Mouse (Mus musculus): ENCODE measurements around the gene Baz2b. TPM values are rescaled to one million over a fixed set of nuclear protein-coding genes. Genes with fewer than 3 reads are reported as not detected.

Gene Baz2b
- total RNA-seq, 2 experiments from 2014 or later = 23.4 to 27.8 TPM

DNA sequence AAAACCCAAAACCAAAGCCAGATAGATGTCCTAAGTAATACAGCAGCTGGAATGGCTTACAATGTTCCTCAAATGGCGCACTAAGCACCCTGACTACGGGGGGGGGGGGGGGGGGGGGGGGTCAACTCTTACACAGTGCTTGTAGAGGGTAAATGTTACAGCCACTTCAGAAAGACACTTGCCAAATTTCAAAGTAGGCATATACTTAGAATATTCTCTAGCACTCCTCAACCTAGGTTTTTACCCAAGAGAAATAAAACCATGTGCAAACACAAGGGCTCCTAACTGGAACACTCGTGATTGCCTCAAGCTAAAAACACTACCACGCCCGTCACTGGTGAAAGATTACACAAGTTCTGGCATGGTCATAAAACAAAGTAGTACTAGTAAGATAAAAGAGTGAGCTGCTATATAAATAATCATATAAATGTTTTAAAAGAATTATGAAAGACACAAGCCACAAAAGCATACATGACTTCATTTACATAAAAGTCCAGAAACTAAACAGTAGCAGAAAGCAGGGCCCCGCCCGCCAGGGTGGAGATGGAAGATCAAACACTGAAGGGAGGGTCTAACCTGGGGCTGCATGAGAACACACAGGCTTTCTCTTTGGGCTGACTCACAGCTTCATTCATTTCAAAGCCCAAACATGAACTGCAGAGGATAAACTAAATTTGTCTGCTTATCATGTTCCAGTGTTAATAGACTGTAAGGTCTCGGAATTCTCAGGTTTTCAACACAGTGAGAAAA is 212.0 kb downstream of the Baz2b start:
- DNase-seq = no peak

DNA sequence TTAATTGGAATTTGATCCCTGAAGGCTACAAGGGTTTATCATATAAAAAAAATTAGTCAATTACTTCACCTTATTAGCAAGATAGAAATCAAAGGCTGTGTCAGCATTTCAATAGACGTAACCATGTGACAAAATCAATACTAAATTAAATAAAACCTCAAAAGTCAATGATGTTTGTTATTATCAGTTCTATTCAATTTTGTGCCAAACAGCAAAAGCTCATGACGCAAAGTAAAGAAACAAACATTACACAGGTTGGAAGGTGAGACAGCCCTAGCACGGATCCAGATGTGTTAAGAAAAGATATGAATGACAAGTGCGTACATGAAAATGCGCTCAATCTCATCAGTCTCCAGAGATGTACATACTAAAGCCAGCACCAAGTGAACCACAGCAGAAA is 212.7 kb downstream of the Baz2b start:
- DNase-seq = no peak

DNA sequence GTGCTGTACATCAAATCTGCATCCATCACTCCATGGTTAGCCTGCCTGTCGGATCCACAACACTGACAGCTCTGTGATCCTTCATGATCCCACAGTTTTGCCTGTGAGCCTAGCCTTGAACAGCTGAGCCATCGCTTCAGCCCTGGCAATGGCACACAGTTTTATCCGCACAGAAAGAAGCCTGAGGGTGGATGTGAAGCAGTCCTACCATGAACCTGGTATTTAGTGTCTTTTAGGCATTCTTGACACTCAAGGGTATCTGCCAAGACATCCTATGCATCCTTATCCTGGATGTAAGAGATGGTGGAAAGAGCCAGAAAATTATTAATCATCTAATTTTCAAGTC is 216.5 kb downstream of the Baz2b start:
- DNase-seq = no peak

DNA sequence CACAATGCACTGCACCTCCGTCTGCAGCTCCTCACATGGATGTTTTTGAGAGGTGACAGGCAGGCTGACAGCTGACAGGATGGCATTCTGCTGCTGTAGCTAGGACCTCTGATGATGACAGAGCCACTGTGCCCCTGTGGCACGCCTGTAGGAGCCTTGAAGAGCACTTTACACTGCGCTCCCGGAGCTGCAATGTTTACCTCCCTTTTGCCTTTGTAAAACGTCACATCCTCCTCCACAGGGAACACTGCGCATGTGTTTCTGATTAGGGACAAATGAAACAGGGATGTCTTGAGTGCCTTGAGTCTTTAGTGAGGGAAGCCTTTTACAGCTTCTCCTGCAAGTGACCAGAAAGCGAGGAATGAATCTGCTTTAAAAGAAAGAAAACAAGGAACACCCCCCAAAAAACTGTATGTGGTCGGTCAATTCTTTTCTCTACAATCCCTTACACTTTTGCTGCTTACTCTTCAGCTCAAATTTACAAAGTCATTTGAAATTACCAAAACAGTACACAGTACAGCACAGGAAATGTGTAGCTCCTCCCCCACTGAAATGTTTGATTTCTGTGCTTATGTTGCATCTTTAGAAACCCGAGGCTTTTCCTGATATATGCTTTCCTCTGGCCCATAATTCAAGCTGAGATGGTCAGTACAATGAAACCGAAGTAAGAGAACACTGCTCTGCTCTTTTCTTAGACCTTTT is 217.0 kb downstream of the Baz2b start:
- no peak for DNase-seq

DNA sequence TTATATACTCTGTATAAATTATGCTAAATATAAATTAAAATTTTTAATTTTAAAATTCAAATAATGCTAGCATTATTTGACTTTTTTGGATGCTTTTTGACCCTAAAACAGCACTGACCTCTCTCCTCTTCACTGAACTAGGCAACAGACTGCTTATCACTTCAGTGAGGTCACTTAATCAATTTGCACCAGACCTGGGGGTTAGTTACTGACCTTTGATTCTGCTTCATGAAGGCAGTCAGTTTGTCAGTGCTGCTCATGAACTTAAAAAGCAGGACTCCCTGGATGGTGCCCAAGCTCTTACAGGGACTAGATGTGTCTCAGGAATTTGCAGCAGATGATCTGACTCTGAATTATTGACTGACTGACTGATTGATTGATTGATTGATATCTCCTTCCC is 217.9 kb downstream of the Baz2b start:
- no peak for DNase-seq

DNA sequence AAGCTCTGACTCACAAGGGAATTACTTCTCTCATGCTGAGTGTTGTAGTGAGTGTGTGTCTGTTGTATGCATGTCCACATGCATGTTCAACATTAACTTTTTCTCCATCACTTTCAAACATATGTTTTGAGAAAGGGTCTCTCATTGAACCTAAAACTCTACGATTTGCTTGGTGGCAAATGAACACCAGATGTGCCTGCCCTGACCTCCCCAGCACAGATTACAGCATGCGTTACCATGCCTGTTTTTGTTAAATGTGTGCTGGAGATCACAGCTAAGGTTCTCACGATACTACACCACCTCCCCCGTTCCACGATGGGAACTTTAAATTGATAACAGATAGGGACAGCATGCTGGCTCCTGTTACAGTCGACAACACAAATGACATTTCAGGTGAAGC is 222.1 kb downstream of the Baz2b start:
- DNase-seq = no peak

DNA sequence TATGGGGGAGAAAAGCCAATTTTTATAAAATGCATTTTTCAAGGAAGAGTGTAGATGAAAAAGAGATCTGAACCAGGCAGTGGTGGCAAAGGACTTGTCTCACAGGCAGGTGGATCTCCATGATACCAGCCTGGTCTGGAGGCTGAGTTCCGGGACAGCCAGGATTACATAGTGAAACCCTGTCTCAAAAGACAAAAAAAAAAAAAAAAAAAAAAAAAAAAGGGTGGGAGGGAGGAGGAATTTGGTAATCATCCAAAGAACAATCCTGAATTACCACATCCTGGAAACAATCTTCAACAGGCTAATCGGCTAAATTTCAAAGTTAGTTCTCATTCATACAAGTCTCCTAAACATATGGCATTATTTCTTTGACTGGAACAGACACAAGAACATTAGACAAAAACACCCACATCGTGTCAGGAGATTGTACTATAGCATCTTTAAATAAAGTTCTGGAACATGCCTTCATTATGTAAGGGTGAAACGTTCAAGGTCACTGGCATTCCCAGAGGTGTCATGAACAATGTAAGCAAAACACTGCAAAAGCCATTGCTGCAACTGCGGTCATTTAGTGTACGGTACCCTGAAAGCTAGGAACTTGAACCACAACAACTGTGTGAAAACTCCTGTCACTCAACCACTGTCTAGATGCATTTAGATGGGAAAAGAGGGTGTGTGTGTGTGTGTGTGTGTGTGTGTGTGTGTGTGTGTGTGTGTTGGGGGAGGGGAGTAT is 230.0 kb downstream of the Baz2b start:
- no peak for DNase-seq

DNA sequence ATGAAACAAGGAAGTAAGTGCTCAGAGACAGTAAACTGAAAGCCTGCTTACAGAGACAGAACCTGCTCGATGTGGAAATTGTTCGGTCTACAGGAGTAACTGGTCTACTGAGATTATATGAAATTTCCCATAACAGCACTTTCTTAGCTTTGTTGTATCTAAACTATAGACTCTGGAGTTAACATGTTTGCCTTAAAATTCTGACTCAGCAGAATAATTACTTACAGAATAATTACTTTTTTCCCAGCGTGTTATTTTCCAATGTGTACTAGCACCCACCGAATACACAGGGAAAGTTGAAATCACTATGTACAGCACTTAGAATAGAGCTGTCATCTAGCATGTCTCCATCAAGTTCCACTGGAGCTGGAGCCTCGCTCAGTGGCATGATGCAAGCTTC is 233.0 kb downstream of the Baz2b start:
- DNase-seq = no peak

DNA sequence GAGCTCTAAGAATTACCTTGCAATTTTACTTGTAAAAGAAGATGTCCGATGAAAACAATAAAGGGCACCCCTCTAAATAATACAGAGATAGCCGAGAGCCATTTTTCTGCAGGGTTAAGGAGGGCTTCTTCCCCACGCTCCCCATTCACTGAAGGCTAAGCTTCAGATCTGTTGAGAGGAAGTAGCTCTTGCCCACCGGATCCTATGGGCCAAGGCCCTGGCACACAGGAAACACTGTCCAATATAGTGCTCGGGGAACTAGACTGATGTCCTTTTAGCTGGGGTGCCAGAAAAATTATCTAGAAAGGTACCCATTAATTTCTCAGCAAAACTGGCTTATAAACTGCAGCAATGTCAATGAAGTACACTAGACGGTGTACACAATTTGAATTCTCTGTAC is 233.9 kb downstream of the Baz2b start:
- no peak for DNase-seq

DNA sequence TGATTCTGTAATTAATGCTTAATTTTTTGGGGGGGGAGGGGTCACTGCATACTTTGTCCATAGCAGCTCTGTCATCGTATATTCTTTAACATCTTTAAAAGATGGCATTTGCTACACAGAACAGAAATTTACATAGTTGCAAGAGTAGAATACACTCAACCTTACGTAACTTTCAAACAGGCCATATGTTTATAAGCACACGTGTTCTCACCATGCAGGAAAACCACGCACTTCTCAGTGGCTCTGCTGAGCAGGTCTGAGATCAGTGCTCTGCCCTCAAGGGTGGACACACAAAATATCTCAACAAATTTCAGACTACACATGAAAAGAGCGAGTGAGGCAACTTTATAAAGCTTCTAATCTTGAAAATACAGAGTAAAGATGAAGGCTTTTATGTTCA is 235.7 kb downstream of the Baz2b start:
- DNase-seq = no peak

DNA sequence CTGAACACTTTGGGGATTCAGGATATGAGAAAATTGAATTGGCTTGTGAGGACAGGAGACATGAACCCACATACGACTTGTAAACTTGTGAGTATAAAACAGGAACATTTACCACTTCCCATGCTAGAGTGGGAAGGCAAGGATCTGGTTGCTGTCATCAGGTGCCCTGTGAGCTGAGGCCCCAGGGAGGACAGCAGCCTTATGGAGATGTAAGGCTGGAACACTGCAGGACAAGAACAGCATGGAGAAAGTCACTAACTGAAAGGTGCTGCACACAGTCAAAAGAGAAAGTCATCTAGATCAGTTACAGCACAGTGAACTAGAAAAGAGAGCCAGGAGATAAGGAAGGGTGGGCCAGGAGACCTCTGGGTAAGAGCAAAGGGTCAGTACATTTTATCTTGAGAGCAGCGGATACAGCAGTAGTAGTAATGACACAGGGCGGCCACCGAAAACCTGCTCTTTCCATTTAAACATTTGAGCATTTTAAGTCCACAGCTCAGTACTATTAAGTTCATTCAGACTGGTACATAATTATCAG is 236.5 kb downstream of the Baz2b start:
- no peak for DNase-seq

DNA sequence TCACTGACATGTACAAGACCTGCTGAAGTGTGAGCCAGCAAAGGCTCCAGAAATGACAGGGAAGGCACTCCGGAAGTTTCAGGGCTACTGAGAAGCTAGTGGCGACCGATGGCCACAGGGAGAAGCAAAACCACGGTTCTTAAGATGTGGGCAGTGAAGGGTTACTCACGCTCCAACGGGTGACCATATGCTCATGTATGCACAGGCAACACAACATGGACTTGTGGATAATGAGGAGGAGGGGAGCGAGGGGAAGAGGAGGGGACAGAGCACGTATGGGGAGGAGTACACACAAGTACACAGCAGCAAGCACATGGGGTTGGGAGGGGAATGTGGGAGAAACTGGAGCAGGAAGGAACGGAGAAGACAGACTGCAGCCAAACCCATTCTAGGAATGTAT is 239.1 kb downstream of the Baz2b start:
- no peak for DNase-seq

DNA sequence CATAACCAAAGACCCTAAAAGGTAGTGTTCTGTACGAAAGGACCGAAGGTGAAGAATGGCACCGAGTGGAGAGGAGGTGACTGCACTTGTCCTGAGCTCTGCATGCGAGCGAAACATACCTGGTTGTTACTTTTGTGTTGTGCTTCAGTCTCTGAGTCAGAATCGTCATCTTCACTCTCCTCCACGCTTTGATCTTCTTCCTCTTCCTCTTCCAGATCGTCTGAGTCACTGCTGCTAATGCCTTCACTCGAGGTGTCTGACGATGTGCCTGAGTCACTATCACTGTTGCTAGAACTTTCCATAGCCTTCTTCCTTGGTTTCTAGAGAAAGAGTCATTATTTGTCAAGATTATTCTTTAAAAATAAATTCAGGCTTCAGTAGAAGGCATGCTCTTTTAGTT is 240.5 kb downstream of the Baz2b start:
- DNase-seq = no peak

DNA sequence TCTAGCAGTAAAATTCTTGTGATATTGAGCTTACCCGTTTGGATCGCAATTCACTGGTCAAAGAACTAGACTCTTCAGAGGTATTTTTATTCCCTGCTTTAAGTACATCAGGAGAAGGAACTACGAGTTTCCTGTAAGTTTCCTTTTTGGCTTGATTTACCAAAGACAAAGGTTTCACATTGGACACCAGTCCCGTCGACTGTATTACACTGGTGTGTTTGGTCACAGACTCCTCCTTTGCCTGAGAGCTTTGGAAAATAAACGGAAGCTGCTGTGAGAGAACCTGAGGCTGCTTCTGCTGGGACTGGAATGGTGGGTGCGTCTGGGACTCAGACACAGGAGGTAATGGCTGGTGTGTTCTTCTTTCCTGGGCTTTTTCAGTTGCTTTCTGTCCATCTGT is 241.0 kb downstream of the Baz2b start:
- DNase-seq = no peak

DNA sequence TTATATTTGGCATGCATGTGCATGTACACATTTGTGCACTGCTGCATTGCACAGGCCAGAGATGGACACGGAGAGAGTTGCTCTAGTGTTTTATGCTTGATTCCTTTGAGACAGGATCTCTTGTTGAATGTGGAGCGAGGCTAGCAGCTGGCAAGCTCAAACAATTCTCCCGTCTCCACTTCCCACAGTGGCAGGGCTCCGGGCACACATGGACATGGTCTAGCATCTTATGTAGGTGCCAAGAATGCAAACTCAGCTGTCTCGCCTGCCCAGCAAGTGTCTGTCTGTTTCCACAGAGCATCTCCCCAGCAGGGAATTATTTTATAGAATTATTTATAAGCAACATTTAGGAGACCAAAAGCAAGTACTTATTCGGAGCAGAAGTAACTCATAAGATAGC is 243.2 kb downstream of the Baz2b start:
- DNase-seq = no peak

DNA sequence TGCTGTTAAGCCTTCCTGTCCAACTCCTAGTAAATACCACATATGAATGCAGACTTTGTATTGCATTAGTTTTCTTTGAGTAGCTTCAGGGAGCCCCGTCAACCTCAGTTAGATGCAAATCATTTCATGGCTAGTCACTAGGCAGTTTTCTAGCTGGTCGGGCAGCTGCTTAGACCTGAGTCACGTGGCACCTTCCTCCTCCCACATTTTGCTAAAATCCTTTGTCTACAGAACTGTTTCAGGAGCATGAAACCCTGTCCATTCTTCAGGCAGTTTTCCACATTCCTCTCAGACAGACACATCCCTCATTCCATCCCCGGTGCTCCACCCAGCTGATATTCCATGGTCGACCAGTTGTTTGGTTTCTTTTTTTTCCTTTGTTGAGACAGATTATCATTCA is 246.6 kb downstream of the Baz2b start:
- DNase-seq = no peak

DNA sequence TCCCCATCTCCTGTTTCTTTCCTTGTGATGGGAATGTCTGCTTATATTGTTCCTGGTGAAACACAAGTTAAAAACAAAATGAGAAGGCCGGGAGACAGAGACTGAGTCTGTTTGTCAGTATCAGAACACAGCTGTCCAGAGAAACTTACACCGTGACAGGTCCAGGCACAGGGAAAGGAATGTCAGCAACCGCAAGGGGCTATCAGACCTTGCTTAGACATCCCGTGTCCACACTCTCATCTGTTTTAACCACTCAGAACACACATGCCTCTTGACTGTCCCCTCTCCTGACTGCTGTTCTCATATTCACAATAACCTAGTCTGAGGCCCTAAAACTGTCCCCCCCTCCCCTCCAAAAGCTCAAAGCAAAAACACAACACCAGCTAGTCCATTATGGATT is 247.1 kb downstream of the Baz2b start:
- DNase-seq = no peak

DNA sequence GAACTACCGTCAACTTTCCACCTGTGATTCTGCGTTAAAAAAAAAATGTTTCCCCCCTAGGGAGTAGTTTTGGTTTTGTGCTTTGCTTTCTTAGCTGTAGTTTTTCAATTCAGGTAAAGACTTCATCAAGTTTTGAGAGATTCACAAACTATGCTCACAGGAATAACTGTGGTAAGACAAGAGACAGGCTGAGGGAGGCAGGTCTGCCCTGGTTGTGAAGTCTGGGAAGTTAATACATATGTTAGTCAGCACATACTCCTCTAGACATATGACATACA is 249.2 kb downstream of the Baz2b start:
- DNase-seq = no peak

DNA sequence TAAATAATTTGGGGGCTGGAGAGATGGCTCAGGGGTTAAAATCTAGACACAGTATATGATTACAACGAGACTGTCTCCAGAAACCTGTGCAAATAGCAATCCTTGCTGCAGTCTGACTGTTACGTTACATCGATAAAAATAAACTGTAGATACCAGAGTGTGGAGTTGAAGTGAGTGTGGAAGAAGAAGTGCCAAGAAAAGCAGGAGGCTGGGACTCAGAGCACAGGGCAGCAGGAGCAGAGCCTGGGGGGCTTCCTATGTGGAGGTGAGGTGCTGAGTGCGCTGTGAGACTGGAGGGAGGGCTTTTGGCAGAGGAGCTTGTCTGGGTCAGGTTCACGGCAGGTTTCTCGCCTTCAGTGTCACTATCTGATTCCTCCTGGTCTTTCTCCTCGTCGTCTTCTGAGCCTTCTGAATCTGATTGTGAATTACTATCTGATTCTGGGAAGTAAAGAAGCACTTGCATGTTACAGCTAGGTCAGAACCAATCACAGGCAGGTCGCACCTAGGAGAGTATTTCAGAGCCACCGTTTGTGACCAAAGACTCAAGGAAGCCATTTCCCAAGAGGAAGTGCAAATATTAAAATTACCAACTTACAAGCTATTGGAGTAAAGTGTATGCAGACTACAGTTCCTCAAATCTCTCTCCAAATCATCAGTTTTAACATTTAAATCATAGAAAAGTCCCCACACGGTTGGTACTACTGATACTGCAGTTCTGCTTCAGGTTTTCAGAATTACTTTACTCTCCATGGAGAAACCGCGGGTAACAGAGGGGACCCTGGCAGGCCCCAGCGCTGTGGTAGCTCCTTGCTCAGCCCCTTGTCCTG is 249.8 kb downstream of the Baz2b start:
- no peak for DNase-seq

DNA sequence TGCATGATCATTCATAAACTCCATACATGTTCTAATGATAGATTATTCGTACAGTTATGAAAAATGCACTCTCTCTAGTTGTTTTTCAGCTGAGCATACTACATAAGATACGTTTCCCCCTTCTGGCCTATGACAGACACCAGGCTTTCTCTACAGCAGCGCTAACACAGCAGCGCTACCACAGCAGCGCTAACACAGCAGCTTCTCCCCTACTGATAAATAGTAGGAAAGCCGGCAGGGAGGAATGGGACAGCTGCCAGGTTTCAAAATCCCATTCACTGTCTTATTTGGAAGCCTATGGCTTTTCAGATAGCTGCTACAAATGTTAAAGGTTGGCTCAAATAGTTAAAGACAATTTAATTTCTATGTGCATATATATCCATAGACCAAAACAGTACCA is 251.1 kb downstream of the Baz2b start:
- DNase-seq = no peak

DNA sequence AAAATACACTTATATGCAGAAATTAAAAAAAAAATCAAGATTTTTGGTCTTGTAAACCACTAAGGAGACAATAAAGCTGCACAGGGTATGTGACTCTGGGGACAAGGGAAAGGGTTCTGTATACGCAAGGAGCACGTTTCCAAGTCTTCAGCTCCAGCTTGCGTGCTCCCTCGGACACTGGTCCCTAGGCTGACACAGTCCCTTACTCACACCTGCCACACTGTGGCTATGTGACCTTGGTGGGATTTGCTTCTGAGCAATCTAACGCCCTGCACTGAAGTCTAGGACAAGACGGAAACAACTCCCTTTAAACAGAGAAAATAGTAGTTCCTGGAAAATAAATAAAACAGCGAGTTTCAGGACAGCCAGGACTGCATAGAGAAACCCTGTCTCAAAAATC is 253.7 kb downstream of the Baz2b start:
- DNase-seq = no peak

DNA sequence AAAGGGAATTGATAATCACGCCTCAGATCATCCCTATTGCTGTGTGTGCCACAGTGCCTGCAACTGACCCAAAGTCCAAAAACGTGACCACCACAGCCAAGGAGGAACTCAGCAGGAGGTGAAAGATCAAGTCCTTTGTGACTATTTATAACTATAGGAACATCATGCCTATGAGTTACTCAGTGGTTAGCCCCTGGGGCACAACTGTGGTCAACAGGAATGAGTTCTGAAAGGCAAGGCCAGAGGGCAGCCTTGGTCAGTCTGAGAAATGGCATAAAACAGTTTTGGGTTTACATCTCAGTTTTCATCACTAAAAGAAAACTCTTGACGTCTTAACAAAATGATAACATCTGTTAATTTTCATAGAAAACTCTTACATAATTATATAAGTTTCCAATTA is 254.8 kb downstream of the Baz2b start:
- no peak for DNase-seq

Data from gastrocnemius, postnatal 25 days (tissue).